Mouse (Mus musculus) urinary bladder, adult 2 months (tissue): ENCODE data around the gene Olfr750. TPM values are rescaled to one million over a fixed set of nuclear protein-coding genes. Genes with fewer than 3 reads are reported as not detected.

Experiments
- DNase-seq: peaks from one replicate; pipeline ENCODE4 v3.0.0; 2022; ENCODE audit warnings: low spot score
- polyA plus RNA-seq: library from polyadenylated mRNA; depleted of rRNA; stranded (reverse); fragments of >200 nt; gene quantifications from 2 replicates; pipeline ENCODE4 v1.2.3, GENCODE M21; 2012; rRNA removed

The Olfr750 gene
- polyA plus RNA-seq, 1 experiment = not detected

- DNase-seq = no peak
Observed at GRCm38 (mm10) chr14:51027387-51028155, 46.7 kb downstream of the Olfr750 start.

DNA sequence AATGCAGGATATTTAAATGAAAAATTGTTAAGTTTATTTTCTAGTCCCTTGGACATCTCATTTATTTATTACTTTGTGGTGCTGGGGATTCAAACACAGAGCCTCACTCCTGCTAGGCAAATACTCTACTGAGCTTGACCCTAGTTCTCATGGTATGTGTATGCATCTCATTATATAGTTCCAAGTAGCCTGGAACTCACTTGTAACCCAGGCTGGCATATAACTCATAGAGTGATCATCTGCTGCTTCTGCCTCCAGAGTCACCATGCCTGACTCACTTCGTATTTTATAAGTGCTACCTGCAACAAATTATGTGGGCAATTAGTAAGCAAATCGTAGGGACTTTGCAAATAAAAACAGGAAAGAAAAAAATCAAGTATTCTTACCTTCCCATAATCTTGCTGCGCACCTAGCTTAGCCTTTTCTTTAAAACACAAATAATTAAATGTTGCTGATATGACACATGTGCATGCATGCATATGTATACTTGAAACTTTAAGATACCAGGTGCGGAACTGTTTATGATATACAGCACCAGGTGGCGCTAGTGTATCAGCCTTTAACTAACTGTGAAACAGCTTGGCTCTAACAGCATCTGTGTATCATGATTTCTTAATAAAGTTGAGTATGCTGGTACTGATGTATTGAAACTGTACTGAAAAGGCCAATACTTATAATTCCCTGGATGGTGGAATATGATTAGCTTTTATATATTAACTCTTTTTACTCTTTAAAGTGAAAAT, 47.7 kb downstream of the Olfr750 start:
- DNase-seq = no peak

DNA sequence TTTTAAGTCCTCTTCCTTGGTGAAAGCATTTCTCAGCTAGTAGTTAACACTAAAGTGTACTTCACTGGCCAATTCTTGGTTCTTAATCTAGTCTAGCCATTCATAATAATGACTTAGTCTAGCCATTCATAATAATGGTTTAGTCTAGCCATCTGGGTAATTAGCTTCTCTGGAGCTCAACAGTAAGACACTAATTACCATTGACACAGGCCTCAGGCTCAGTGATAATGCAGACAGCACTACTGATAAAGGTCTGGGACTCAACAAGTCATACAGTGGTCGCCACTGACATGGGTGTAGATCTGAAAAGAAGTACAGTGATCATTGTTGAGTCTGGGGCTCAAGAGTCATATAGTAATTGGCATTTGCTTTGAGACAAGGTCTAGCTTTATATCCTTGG, 49.4 kb downstream of the Olfr750 start:
- DNase-seq = no peak

DNA sequence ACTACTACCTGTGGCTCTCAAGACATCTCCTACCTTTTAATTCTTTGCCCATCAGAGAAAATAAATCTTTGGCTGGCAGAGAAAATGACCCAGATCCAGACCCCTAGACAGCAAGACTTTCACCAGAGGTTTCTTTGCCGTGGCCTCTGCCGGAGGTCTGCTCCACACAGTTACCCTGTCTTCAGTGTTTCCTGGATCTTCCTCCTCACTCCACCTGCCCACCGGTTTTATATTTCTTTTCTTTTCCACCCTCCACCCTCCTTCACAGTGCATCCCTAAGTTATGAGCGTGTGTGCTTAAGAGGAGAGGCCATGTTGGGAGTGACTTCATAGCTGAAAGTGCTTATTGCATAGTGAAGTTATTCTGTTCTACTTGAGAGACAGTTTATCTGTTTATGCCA, 50.8 kb downstream of the Olfr750 start:
- DNase-seq = no peak

GRCm38 (mm10) chr14:51017256-51017655, 57.0 kb downstream of the Olfr750 start:
- DNase-seq = no peak

Other genes starting within 250 kb of the Olfr750 start
- 25.3 and 29.5 TPM in 2 replicates for gene Tep1, start 203.9 kb downstream of the Olfr750 start, polyA plus RNA-seq
- gene Klhl33, start 176.9 kb downstream of the Olfr750 start, polyA plus RNA-seq = 1.7 and 2.5 TPM in 2 replicates
- gene Osgep, start 149.5 kb downstream of the Olfr750 start, polyA plus RNA-seq = 75.6 and 84.0 TPM in 2 replicates
- gene Apex1, start 149.5 kb downstream of the Olfr750 start, polyA plus RNA-seq = 56.6 and 59.1 TPM in 2 replicates
- 79.4 and 104 TPM in 2 replicates for gene Pip4p1, start 143.6 kb downstream of the Olfr750 start, polyA plus RNA-seq
- gene Pnp, start 143.4 kb downstream of the Olfr750 start, polyA plus RNA-seq = 49.9 and 64.9 TPM in 2 replicates
- 45.7 and 54.1 TPM in 2 replicates for gene Gm49342, start 129.9 kb downstream of the Olfr750 start, polyA plus RNA-seq
- gene Pnp2, start 118.4 kb downstream of the Olfr750 start, polyA plus RNA-seq = 2.6 and 3.7 TPM in 2 replicates
- gene Rnase10, start 66.7 kb downstream of the Olfr750 start, polyA plus RNA-seq = 0.28 and 0.41 TPM in 2 replicates
- gene Rnase9, start 32.6 kb downstream of the Olfr750 start, polyA plus RNA-seq = not detected in 2 replicates
- gene Rnase11, start 24.3 kb downstream of the Olfr750 start, polyA plus RNA-seq = not detected in 2 replicates
- 0.32 TPM in 1 of 2 replicates, not detected in the other for gene Rnase12, start 16.8 kb downstream of the Olfr750 start, polyA plus RNA-seq
- gene Rnase4, start 16.6 kb upstream of the Olfr750 start, polyA plus RNA-seq = 373 and 403 TPM in 2 replicates
- gene Ang, start 16.7 kb upstream of the Olfr750 start, polyA plus RNA-seq = 60.1 and 64.0 TPM in 2 replicates
- gene Eddm3b, start 40.0 kb upstream of the Olfr750 start, polyA plus RNA-seq = 0.04 and 0.06 TPM in 2 replicates
- gene Rnase6, start 49.5 kb upstream of the Olfr750 start, polyA plus RNA-seq = 7.1 and 8.3 TPM in 2 replicates
- gene Rnase1, start 72.3 kb upstream of the Olfr750 start, polyA plus RNA-seq = 0.30 and 0.40 TPM in 2 replicates
- not detected in 2 replicates for gene Rnase2b, start 87.8 kb upstream of the Olfr750 start, polyA plus RNA-seq
- not detected in 2 replicates for gene Ang2, start 124.7 kb upstream of the Olfr750 start, polyA plus RNA-seq
- gene Ear14, start 129.0 kb upstream of the Olfr750 start, polyA plus RNA-seq = not detected in 2 replicates
- 0.12 TPM in 1 of 2 replicates, not detected in the other for gene Rnase2a, start 181.7 kb upstream of the Olfr750 start, polyA plus RNA-seq